Mouse (Mus musculus): Measurements from ENCODE around the gene Psg22. TPM values are rescaled to one million over a fixed set of nuclear protein-coding genes. Genes with fewer than 3 reads are reported as not detected.
"Not testable (repeated sequence)": the region's sequence is repeated elsewhere in the genome, so short reads cannot be mapped to it uniquely, and the experiment has no call there.

The Psg22 gene
- not detected for total RNA-seq (2021)
- long read RNA-seq, experiment 1: 0 reads
- long read RNA-seq, experiment 2: 0 reads

DNA sequence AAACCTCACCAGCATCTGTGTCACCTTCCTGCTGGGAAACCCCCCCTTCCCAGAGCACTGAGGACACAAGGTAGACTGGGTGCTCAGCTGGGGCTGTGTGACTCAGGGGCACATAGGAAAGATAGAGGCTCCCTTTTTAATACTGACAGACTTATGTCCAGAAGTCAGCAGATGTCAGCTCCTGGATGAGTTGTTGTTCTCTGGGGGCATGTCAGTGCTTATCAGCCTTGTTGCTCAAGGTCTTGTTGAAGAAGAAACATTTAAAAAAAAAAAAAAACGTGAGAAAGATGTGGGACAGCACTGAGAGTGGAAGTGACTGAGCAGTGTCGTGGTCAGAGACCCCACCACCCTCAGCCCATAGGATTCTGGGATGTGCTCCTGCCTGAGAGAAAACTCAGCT is at the start of gene Psg22:
Psg22 (plus strand) TSS at position 301 of the 400 bp plus-strand sequence.
- DNase-seq (ENCODE audit: low spot score in 2 of 2): no peak

DNA sequence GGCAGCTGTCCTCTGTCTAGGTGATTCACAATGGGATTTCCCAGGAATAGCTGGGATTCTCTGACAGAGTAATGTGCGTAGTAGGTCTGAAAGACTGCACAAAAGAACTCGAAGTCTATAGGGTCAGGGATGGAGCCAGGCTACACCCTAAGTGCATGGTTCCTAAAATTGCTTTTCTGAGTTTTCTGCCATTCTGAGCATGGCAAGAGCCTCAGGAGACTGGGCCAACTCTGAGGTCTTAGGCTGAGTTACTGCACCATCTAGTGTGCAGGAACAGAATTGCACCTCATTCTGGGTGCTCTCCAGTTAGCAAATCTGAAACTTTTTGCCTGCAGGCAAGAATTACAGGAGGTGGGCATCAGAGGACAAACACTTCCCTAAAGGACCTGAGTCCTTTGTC is 38.1 kb upstream of the Psg22 start:
- peak; percentile 4 to 10 for DNase-seq (ENCODE audit: low spot score in 2 of 2)

DNA sequence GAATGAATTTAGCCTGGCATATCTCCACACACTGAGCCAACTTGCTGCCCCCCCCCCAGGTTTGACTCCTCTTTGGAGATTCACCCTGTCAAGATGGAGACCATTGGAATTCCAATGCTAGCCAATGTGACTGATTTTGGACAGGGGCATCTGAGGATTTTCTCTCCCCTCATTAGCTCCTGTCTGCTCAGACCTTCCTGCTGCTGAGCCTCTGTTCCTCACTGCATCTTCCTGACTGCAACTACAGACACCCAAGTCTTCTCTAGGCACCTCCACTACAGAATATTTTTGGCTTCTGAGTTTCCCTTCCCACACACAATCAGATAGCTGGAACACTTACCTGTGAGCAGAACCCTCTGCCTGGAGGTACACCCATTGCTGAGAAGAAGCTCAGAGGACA is 32.3 kb upstream of the Psg22 start:
- DNase-seq (ENCODE audit: low spot score in 2 of 2): no peak

DNA sequence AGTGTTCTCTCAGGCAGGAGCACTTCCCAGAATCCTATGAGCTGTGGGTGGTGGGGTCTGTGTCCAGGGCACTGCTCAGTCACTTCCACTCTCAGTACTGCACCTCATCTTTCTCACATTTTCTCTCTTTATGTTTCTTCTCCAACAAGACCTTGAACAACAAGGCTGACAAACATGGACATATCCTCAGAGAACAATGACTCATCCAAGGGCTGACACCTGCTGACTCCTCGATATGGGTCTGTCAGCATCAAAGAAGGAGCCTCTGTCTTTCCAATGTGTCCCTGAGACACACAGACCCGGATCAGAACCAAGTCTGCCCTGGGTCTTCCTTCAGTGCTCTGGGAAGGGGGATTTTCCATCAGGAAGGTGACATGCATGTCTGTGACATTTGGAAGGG is 31.8 kb upstream of the Psg22 start, which contains the start of gene Psg20:
Psg20 (minus strand) TSS at position 101 of the 400 bp plus-strand sequence.
- no peak for DNase-seq (ENCODE audit: low spot score in 2 of 2)

DNA sequence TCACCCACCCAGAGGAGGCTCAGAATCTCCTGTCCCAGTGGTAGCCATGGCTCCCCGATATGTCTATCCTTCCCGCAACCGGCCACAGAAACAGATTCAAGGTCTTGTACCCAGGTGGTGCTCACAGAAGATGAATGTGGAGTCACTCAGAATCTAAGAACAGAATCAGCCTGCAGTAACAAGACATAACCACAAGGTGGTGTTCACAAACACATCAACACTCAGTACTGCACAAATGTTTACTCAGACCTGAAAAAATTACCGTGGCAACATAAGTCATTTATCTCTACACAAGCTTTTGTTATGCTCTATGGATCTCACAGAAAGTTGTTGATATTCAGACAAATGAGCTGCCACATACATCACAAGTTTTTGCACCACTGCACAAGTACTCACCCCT is 7.6 kb upstream of the Psg22 start:
- DNase-seq (ENCODE audit: low spot score in 2 of 2): peak in 1 of 2 experiments; percentile 28

DNA sequence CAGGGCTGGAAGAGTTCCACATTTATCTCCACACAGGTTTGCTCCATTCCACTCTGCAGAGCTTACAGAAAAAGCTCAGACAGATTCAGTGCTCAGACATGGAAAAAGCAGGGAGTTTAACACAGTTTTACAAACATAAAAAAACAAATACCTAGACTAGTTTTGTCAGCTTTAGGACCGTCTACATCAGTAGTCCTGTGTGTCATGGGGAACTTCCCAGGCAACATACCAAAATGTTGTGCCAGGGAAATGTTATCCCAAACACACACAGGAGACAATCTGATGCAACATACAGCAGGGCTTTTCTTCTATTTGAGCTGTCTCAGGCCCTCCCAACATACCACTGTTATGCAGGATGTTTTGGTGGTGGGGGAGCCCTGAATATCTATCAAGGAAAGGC is 7.0 kb upstream of the Psg22 start:
- DNase-seq (ENCODE audit: low spot score in 2 of 2): no peak

DNA sequence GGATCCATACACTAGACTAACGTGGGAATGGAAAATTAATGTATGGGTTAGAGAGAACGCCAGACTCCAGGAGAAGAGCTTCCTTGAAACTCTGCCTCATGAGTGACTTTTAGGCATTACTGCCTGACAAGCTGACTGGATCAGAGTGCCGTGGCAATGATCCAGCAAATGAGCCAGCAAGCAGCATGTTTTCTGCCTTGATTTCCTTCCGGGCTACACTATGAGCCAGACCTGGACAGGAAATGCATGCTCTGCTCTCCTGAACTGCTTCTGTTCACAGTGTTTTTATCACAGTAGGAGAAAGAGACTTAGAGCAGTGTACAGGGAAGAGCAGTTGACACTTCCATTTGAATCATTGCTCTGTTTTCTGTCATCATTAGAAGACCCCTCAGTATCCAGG is 2.3 kb upstream of the Psg22 start:
- no peak for DNase-seq (ENCODE audit: low spot score in 2 of 2)

DNA sequence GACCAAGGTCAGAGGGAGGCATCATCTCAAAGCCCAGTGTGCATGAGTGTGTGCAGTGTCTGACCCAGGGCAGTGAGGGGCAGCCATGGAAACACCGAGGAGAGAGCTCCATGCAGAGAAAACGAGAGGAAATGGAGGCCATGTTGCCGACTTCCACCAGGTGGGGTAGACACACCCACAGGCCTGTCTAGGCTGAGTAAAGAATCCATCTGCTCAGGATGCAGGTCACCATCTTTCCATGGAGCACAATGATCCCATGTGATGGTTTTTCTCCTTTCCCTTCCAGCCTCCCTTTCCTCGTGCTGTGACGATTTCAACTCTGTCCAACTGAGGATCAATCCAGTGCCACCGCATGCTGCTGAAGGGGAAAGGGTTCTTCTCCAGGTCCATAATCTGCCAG is 6.1 kb downstream of the Psg22 start:
- no peak for DNase-seq (ENCODE audit: low spot score in 2 of 2)

DNA sequence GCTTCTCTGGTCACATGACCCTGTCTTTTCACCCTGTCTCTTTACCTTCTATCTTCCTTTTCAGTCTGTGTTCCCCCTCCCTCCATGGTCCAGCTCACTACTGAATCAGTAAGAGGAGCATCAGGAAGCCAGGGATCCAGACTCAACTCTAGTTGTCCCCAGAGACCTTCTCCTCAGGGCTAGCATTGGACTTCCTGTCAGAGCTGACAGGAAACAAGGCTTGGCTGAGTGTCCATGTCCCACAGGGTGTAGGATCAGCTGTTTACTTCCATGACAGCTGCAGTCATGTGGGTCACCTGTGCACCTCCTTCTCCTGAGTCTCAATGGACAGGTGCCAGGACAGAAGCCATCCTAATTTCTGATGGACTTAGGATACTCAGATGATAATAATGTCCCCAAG is 8.0 kb downstream of the Psg22 start:
- not testable (repeated sequence) for DNase-seq (ENCODE audit: low spot score in 2 of 2)

DNA sequence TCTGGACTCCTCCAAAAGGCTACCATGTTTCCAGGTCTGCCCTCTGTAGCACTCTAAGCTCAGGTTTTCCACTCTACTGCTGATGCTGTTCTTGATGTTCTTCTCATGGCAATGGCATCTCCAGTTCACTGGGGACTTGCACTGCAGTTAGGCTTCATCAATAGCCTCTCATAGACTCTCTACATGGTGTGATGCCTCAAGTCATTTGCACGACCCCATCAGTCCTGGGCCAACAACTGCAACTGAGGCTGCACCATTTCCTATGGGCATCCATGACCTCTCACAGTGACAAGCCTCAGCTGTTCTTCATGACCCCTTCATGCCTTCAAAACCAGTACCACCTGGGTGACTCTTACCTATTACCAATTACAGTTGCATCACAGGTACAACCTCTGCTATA is 10.5 kb downstream of the Psg22 start:
- no peak for DNase-seq (ENCODE audit: low spot score in 2 of 2)

DNA sequence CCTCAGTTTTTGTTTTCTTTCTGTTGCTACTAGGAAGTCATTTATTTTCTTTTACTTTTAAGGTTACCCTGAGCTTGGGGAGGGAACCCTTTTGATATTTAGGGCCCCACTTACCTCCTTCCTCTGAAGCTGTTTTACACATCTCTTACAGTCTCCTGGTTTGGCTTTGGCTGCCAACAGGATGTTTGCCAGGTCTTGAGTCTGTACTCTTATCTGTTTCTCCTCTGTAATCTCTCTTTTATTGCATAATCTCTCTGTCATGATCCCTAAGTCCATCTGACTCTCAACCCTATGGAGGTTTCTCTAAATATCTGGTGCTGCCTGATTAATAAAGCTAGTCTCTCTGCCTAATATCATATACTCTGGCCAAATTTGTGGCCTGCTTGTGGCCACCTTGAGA is 15.2 kb downstream of the Psg22 start:
- DNase-seq (ENCODE audit: low spot score in 2 of 2): no peak

DNA sequence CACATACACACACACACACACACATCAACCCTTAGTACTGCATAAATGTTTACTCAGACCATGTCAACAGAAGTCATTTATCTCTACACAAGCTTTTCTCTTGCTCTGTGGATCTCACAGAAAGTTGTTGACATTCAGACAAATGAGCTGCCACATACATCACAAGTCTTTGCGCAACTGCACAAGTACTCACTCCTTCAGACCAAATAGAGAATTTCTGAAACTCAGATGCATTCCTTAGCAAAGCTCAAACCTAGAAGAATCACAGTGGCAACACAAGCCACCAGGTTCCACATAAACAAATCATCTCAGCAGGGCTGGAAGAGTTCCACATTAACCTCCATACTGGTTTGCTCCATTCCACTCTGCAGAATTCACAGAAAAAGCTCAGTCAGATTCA is 16.6 kb downstream of the Psg22 start:
- no peak for DNase-seq (ENCODE audit: low spot score in 2 of 2)

DNA sequence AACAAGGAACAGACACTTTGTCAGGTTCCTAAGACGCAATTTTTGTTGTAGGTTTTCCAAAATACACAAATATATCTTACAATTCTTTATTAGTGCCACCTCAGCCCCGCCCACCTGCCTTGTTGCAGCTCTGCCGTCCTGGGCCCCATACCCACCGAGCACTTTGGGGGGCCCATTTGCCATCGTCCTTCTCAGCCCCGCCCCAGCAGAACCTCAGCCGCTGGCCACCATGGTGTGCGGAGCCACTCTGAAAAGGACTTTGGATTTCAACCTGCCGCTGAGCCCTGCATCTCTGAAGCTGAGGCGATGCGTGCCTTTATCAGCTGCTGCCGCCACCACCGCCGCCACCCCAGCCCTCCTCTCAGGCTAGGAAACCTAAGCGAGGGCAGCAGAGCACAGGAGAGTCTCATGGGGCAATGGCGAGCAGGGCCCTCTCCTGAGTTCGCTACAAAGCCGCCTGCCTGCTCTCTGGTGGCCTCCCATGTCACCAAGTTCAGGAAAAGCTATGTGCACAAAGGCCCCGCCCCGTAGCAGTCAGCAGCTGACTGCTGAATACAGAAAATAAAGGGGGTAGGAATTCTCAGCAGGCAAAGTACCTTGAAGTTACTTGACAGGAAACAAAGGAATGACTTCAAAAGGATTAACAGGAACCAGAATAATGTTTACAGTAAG is 28.4 kb downstream of the Psg22 start:
- DNase-seq (ENCODE audit: low spot score in 2 of 2): no peak

DNA sequence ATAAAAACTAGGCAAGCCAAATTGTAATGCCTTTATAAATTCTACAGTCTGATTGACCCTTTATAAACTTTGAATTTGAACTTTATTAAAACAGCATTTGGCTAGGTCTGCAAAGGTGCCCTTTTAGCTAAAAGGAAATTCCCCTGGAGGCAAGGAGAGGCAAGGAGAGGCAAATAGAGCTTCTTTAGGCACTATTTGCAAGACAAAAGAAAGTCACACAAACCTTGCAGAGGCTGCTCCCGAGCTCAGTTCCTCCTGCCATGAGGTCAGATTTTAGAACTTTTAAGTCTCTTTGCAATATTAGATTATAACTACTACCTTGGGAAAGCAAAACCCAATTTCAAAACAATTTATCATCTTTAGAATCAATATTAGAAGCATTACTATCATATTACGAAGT is 29.5 kb downstream of the Psg22 start:
- DNase-seq (ENCODE audit: low spot score in 2 of 2): not testable (repeated sequence)

DNA sequence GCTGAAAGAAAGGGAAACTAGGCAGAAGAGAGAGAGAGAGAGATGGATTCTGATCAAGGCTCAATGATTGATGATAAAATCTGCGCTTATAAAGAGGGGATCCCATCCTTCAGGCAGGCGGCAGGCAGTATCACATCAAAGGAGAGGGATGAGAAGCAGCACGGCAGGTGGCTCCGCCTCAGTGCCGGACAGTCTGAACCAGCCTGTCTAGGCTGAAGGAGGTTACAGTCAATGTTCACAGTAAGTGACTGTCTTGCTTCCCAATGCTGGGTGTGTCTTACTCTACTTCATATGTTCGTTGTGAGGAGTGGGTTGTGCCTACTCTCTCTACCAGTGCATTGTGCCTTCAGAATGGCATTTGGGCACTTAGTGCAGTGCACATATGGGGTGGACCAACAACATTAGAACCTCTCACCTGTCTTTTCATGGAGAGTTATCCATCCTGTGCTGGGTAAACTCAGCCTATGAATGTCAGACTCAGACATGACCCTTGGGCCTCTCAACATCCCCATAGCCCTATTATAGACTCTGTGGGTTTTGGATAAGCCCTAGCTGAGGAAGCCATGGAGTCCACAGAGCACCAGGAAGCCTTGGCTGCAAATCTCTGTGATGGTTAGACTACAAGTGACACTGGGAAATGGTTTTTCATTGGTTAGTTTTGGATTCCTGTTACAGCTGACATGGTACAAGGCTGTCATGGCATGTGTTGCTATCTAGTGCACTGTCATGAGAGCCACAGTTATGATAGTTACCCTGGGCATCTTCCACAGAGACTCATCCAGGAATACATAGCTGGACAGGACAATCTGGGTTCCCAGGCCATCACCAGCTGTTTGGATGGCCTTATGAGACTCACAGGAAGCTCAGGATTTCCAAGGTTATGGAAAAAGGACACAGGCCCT is 31.4 kb downstream of the Psg22 start:
- no peak for DNase-seq (ENCODE audit: low spot score in 2 of 2)

DNA sequence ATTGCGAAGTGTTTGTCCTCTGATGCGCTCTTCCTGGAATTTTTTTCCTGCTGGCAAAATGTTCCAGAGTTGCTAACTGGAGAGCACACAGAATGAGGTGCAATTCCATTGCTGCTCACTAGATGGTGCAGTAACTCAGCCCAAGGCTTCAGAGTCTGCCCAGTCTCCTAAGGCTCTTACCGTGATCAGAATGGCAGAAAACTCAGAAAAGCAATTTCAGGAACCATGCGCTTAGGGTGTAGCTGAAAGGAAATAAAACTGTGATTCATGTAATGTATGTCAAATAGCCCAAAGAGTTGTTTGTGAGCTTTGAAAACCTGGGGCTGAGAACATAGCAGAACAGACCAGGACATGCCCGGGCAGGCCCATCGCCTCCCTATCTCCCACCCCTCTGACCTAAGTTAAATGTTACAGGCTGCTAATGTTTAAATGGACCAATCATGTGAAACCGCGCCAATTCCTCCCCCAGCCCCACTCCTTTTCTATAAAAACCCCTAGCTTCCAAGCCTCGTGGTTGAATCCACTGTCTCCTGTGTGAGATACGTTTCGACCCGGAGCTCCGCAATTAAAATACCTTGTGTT is 32.1 kb downstream of the Psg22 start:
- DNase-seq (ENCODE audit: low spot score in 2 of 2): peak; percentile 62 to 68

DNA sequence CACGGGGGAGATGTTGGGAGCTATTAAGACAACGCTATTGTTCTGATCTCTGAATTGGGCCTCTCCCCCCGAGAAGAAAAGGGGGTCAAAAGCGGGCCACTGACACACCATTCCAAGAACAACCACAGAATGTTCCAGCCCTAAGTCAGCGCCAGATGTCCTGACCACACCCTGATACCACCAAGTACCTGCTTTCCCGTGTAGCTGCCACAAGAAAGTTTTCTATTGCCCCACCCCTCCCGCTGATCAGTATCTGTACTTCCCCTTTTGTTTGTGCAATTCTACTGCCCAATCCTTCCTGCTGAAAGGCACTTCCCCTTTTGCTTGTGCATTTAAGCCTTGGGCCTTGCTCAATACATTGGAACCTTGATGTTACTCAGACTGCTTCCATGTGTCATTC is 42.3 kb downstream of the Psg22 start:
- DNase-seq (ENCODE audit: low spot score in 2 of 2): not testable (repeated sequence)

DNA sequence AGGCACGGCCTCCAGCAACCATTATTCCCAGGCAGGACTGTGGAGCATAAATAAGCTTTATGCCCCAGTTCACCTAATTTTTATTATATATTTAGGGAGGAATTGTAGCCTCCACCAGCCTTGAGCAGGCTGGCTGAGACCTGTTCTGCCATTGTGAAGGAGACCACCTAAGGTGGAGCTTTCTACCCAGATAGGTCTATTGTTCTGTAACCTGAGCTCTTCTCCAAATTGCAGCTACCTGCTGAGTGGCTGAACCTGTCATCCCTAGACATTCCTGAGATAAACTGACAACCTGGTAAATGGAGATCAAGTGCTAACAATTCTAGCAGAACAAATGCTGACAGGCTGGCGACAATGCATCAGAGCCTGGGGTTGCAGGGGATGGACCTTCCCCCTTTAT is 45.0 kb downstream of the Psg22 start:
- DNase-seq (ENCODE audit: low spot score in 2 of 2): not testable (repeated sequence)

All from layer of hippocampus, postnatal 14 days (tissue).